9 mouse cellular contexts compared by ENCODE assay signal in genomic region chr3:107758176-107758575, GRCm38 (mm10). TPM values are rescaled to one million over a fixed set of nuclear protein-coding genes. Genes with fewer than 3 reads are reported as not detected.
DNase-seq lines count a peak whose midpoint lies in the region; ATAC-seq and TF ChIP-seq lines count a peak whose summit lies in the region.
"Had no signal": no experiment of that assay in that cellular context is flagged by ENCODE, and none has a peak within 500 bp of the region (broad histone marks: within the 10 kb centered on the region; RNA-seq: fewer than 3 reads in every experiment).

No protein-coding gene starts in this region.

- WGBS in heart, embryonic 14.5 days, result 39% methylated on average over 2 of the region's 2 CpGs
- 71% methylated on average over 2 of the region's 2 CpGs for WGBS in forebrain, embryonic 16.5 days
- 63% methylated on average over 2 of the region's 2 CpGs for WGBS in liver, postnatal 0 days (ENCODE audit: insufficient replicate concordance)

- intact Hi-C loops in heart, postnatal 14 days (cut with DNase I), result loop anchor here (2.0 kb wide), 2 partner anchors 99 to 107 kb away; no protein-coding TSS in a partner anchor

- dilution Hi-C loops in CH12.LX (cut with MboI; ENCODE audit: extremely low pct_ligation_motif_present, extremely low pct_unique_long_range_greater_than_20kb, low sequenced_read_pairs), result no loop called here

- H3K79me2 ChIP-seq in CH12.LX (replicated peaks; ENCODE audit: control insufficient read depth, extremely low read depth, insufficient read depth, poor library complexity, severe bottlenecking), result no peaks in the 10 kb centered on the region

- peak overlapping the region; percentile 89 for H3K4me2 ChIP-seq in heart, embryonic 14.5 days (ENCODE audit: low read length)
- H3K4me2 ChIP-seq in CH12.LX (ENCODE audit: insufficient read depth, low read depth, poor library complexity, severe bottlenecking), result no peak overlapping the region
- H3K4me2 ChIP-seq in forebrain, embryonic 16.5 days (ENCODE audit: low read length), result peak overlapping the region; percentile 79
- H3K4me2 ChIP-seq in liver, postnatal 0 days (ENCODE audit: low read depth, low read length), result peak overlapping the region; percentile 79

- H3K36me3 ChIP-seq in heart, embryonic 14.5 days (ENCODE audit: control insufficient read depth, insufficient read depth, low read length), result peaks cover 32% of the 10 kb centered on the region
- peaks cover 3 to 46% of the 10 kb centered on the region in 2 experiments for H3K36me3 ChIP-seq in CH12.LX (replicated peaks in 1 of 2; ENCODE audit: control insufficient read depth in 1 of 2, insufficient read depth in 1 of 2, low read length in 1 of 2)
- H3K36me3 ChIP-seq in forebrain, embryonic 16.5 days (ENCODE audit: control insufficient read depth, insufficient read depth), result no peaks in the 10 kb centered on the region
- H3K36me3 ChIP-seq in liver, postnatal 0 days (replicated peaks; ENCODE audit: insufficient read depth, low read length), result peaks cover 11% of the 10 kb centered on the region; the same call in 1 of the 2 replicates

- no peaks in the 10 kb centered on the region for H3K27me3 ChIP-seq in heart, embryonic 14.5 days (ENCODE audit: control insufficient read depth, insufficient read depth, low read length)
- peaks cover 6% of the 10 kb centered on the region for H3K27me3 ChIP-seq in CH12.LX (replicated peaks)
- H3K27me3 ChIP-seq in forebrain, embryonic 16.5 days (replicated peaks; ENCODE audit: control insufficient read depth, insufficient read depth, low read length), result no peaks in the 10 kb centered on the region
- H3K27me3 ChIP-seq in liver, postnatal 0 days (ENCODE audit: insufficient read depth, low read length), result 0 out of 2 replicates have a peak, but pooled peaks cover 4% of the 10 kb centered on the region

- H3K4me1 ChIP-seq in heart, embryonic 14.5 days (ENCODE audit: control insufficient read depth in 2 of 2, insufficient read depth in 2 of 2, low read length in 2 of 2), result peaks cover 4 to 12% of the 10 kb centered on the region in 2 experiments
- H3K4me1 ChIP-seq in CH12.LX (ENCODE audit: control insufficient read depth in 1 of 2, insufficient read depth in 2 of 2), result peaks cover 9 to 55% of the 10 kb centered on the region in 2 experiments; a peak in 3 of 4 replicates
- peaks cover 28% of the 10 kb centered on the region for H3K4me1 ChIP-seq in forebrain, embryonic 16.5 days (replicated peaks; ENCODE audit: control insufficient read depth, insufficient read depth, low read length)
- H3K4me1 ChIP-seq in liver, postnatal 0 days (ENCODE audit: insufficient read depth), result peaks cover 17% of the 10 kb centered on the region

- H3K27ac ChIP-seq in heart, embryonic 14.5 days (replicated peaks in 1 of 2; ENCODE audit: control insufficient read depth in 1 of 2, insufficient read depth in 1 of 2, low read depth in 2 of 2, low read length in 2 of 2), result no peak overlapping the region
- no peak overlapping the region for H3K27ac ChIP-seq in CH12.LX (ENCODE audit: insufficient read depth, low read depth)
- peak overlapping the region; percentile 34 for H3K27ac ChIP-seq in forebrain, embryonic 16.5 days (ENCODE audit: low read length)
- no peak overlapping the region for H3K27ac ChIP-seq in liver, postnatal 0 days (ENCODE audit: low read depth)

- in situ Hi-C loops in CH12.LX (cut with MboI; ENCODE audit: low pct_ligation_motif_present, low pct_unique_long_range_greater_than_20kb, low sequenced_read_pairs), result loop anchor here (5.0 to 10.0 kb wide), 2 partner anchors 53 to 84 kb away; no protein-coding TSS in a partner anchor

- H3K4me3 ChIP-seq in heart, embryonic 14.5 days (ENCODE audit: control insufficient read depth in 1 of 2, insufficient read depth in 1 of 2, low read depth in 1 of 2, low read length in 2 of 2), result peak overlapping the region in 1 of 2 experiments; percentile 76; a peak in 1 of 4 replicates
- H3K4me3 ChIP-seq in CH12.LX (replicated peaks in 1 of 3; ENCODE audit: low read depth in 2 of 3, low read length in 2 of 3, poor library complexity in 1 of 3), result peak overlapping the region in 2 of 3 experiments; percentile 67 to 79
- no peak overlapping the region for H3K4me3 ChIP-seq in forebrain, embryonic 16.5 days (replicated peaks; ENCODE audit: low read length)
- peak overlapping the region; percentile 64 for H3K4me3 ChIP-seq in liver, postnatal 0 days (ENCODE audit: low read depth, low read length)

- TF ChIP-seq RAD21 in CH12.LX (IDR thresholded peaks at IDR 0.05; ENCODE audit: low read depth, low read length), result no peak

- no peaks in the 10 kb centered on the region for H3K9me3 ChIP-seq in heart, embryonic 14.5 days (ENCODE audit: control insufficient read depth, low read length)
- H3K9me3 ChIP-seq in CH12.LX (replicated peaks; ENCODE audit: low read length), result no peaks in the 10 kb centered on the region
- H3K9me3 ChIP-seq in forebrain, embryonic 16.5 days (ENCODE audit: control insufficient read depth, low read length), result no peaks in the 10 kb centered on the region
- H3K9me3 ChIP-seq in liver, postnatal 0 days (ENCODE audit: low read length), result no peaks in the 10 kb centered on the region

- no peak for DNase-seq in heart, postnatal 14 days
- no peak for DNase-seq in CH12.LX (ENCODE audit: extremely low read depth)
- DNase-seq in liver, postnatal 0 days, result no peak
- no peak for DNase-seq in retina, postnatal 1 day
- DNase-seq in B cell, adult 2 months, result no peak
- DNase-seq: lung, postnatal 4 days had no signal

- no peak for TF ChIP-seq POLR2A in CH12.LX (IDR thresholded peaks at IDR 0.05; ENCODE audit: low read depth, low read length)

- no peak for TF ChIP-seq EP300 in CH12.LX (IDR thresholded peaks at IDR 0.05; ENCODE audit: low read length)
- TF ChIP-seq EP300 in liver, postnatal 0 days (IDR thresholded peaks at IDR 0.05; ENCODE audit: low read depth), result no peak

- no peak overlapping the region for H3K9ac ChIP-seq in heart, embryonic 14.5 days (ENCODE audit: low read length)
- no peak overlapping the region for H3K9ac ChIP-seq in CH12.LX (ENCODE audit: insufficient read depth, low read depth)
- H3K9ac ChIP-seq in forebrain, embryonic 16.5 days (replicated peaks; ENCODE audit: low read depth, low read length), result peak overlapping the region; percentile 16; the same call in 1 of the 2 replicates
- no peak overlapping the region for H3K9ac ChIP-seq in liver, postnatal 0 days (replicated peaks)

- ATAC-seq in heart, embryonic 14.5 days (ENCODE audit: insufficient number of reproducible peaks, insufficient read depth, low FRiP score, low read depth), result no peak
- no peak for ATAC-seq in forebrain, embryonic 16.5 days
- ATAC-seq in liver, postnatal 0 days, result no peak
- no peak for ATAC-seq in erythroblast, adult 5-6 weeks (replicated peaks; ENCODE audit: low FRiP score, poor library complexity, severe bottlenecking)

- no peak for TF ChIP-seq CTCF in CH12.LX (conservative IDR thresholded peaks at IDR 0.05 in 1 of 2, IDR thresholded peaks at IDR 0.05 in 1 of 2; ENCODE audit: low read depth in 2 of 2, low read length in 2 of 2)
- no peak for TF ChIP-seq CTCF in liver, postnatal 0 days (IDR thresholded peaks at IDR 0.05; ENCODE audit: low read depth)

TF ChIP-seq in CH12.LX, 34 proteins besides CTCF, POLR2A, EP300 and RAD21:
- TF ChIP-seq CHD1 (IDR thresholded peaks at IDR 0.05; ENCODE audit: low read depth, low read length), result no peak
- no peak for TF ChIP-seq PAX5 (IDR thresholded peaks at IDR 0.05; ENCODE audit: low read length)
- TF ChIP-seq BHLHE40 (IDR thresholded peaks at IDR 0.05; ENCODE audit: low read depth, low read length), result no peak
- TF ChIP-seq SMC3 (IDR thresholded peaks at IDR 0.05; ENCODE audit: low read depth, low read length), result no peak
- no peak for TF ChIP-seq JUND (conservative IDR thresholded peaks at IDR 0.05; ENCODE audit: low read depth, low read length)
- no peak for TF ChIP-seq USF2 (conservative IDR thresholded peaks at IDR 0.05; ENCODE audit: low read depth, low read length)
- no peak for TF ChIP-seq MEF2A (IDR thresholded peaks at IDR 0.05; ENCODE audit: borderline replicate concordance, low read depth, low read length)
- TF ChIP-seq HCFC1 (IDR thresholded peaks at IDR 0.05; ENCODE audit: low read depth, low read length), result no peak
- TF ChIP-seq TCF12 (IDR thresholded peaks at IDR 0.05; ENCODE audit: low read depth, low read length), result no peak

RNA-seq across cellular contexts. Expression of gene Csf1, which starts 2.1 kb away (rescaled TPM):
- 8.5 and 10.1 TPM in 2 replicates for polyA plus RNA-seq in heart, embryonic 14.5 days (2014; fragmentation: Nextera tagmentation; extraction: Ambion mirVana)
- total RNA-seq in heart, postnatal 14 days (2021), result 10 to 100 TPM; 25.5 to 33.6 TPM
- total RNA-seq in CH12.LX (2012; rRNA removed), result 2.5 and 3.4 TPM in 2 replicates
- total RNA-seq in CH12.LX (2014; rRNA removed), result 2.9 and 3.4 TPM in 2 replicates
- 15.0 and 17.4 TPM in 2 replicates for polyA plus RNA-seq in CH12.LX (2012; ENCODE audit: insufficient read length, low read depth)
- polyA plus RNA-seq in forebrain, embryonic 16.5 days (2015; fragmentation: Nextera tagmentation; extraction: Ambion mirVana), result 7.3 and 8.1 TPM in 2 replicates
- polyA plus RNA-seq in liver, postnatal 0 days (2015; fragmentation: Nextera tagmentation; extraction: Ambion mirVana), result 6.6 and 7.2 TPM in 2 replicates
- total RNA-seq in erythroblast, adult 5-6 weeks (2015; ENCODE audit: low replicate concordance), result 1.5 and 2.5 TPM in 2 replicates
- 1.3 and 1.9 TPM in 2 replicates for total RNA-seq in erythroblast, adult 5-6 weeks (2017; ENCODE audit: low replicate concordance)
